Mouse (Mus musculus) MEL (cell line): Measurements from ENCODE around the gene Ptges3. TPM values are rescaled to one million over a fixed set of nuclear protein-coding genes. Genes with fewer than 3 reads are reported as not detected.

ENCODE experiments used
- DNase-seq: peaks from one replicate; pipeline ENCODE4 v3.0.0; 2011; ENCODE audit warnings: low read depth, low spot score
- H3K27ac ChIP-seq: 2 replicates; pipeline ENCODE4 v1.5.1; 2012; ENCODE audit warnings: low read depth, mild to moderate bottlenecking, control low read depth, low read length, moderate library complexity; ENCODE audit not compliant: control insufficient read depth
- H3K27me3 ChIP-seq, 2 experiments: fragments of 150-350 bp in 1 of 2; sonication (generic) in 1 of 2; 2 replicates each; pipeline ENCODE4 v1.6.1; 2012; ENCODE audit warnings: low read length in 2 of 2, mild to moderate bottlenecking in 2 of 2, improper control_type of control experiment in 1 of 2, moderate library complexity in 1 of 2; ENCODE audit not compliant: insufficient read depth in 2 of 2, control insufficient read depth in 1 of 2
- H3K36me3 ChIP-seq, 2 experiments: 2 replicates each; pipeline ENCODE4 v1.6.1; 2012 to 2014; ENCODE audit warnings: low read length in 2 of 2, improper control_type of control experiment in 1 of 2, inconsistent platforms in 1 of 2, mild to moderate bottlenecking in 1 of 2; ENCODE audit not compliant: insufficient read depth in 2 of 2, control insufficient read depth in 1 of 2
- H3K4me1 ChIP-seq, 2 experiments: fragments of 150-350 bp in 1 of 2; sonication (generic) in 1 of 2; 2 replicates each; pipeline ENCODE4 v1.6.1; 2012; ENCODE audit warnings: low read length in 2 of 2, improper control_type of control experiment in 1 of 2, mild to moderate bottlenecking in 1 of 2; ENCODE audit not compliant: insufficient read depth in 2 of 2, control insufficient read depth in 1 of 2
- H3K4me3 ChIP-seq, 2 experiments: fragments of 150-350 bp in 1 of 2; sonication (generic) in 1 of 2; 2 replicates each; pipeline ENCODE4 v1.5.1; 2012; ENCODE audit warnings: low read depth in 2 of 2, low read length in 2 of 2, mild to moderate bottlenecking in 2 of 2, moderate library complexity in 2 of 2, control low read depth in 1 of 2, improper control_type of control experiment in 1 of 2; ENCODE audit not compliant: control insufficient read depth in 1 of 2, insufficient read depth in 1 of 2
- H3K79me2 ChIP-seq: 2 replicates; pipeline ENCODE4 v1.6.1; 2012; ENCODE audit warnings: mild to moderate bottlenecking, low read length, moderate library complexity; ENCODE audit not compliant: control insufficient read depth, poor library complexity, insufficient read depth
- H3K9ac ChIP-seq: 2 replicates; pipeline ENCODE4 v1.6.1; 2012; ENCODE audit warnings: low read depth, mild to moderate bottlenecking, control low read depth, low read length, moderate library complexity; ENCODE audit not compliant: control insufficient read depth, poor library complexity, severe bottlenecking
- H3K9me3 ChIP-seq: fragments of 150-350 bp; sonication (generic); replicated peaks from 2 replicates; pipeline ENCODE4 v1.6.1; 2012; ENCODE audit warnings: mild to moderate bottlenecking, low read length, improper control_type of control experiment, moderate library complexity; ENCODE audit not compliant: insufficient read depth
- BHLHE40 ChIP-seq: IDR thresholded peaks from 2 replicates; pipeline ENCODE4 v1.6.1; 2012; ENCODE audit warnings: low read depth, mild to moderate bottlenecking, inconsistent platforms, low read length, improper control_type of control experiment, borderline replicate concordance
- CHD1 ChIP-seq: IDR thresholded peaks from 2 replicates; pipeline ENCODE4 v1.6.1; 2012; ENCODE audit warnings: low read depth, mild to moderate bottlenecking, inconsistent platforms, low read length, improper control_type of control experiment
- CTCF ChIP-seq, 3 experiments: IDR thresholded peaks in 2 of 3; conservative IDR thresholded peaks in 1 of 3; 2 replicates each; pipeline ENCODE4 v1.5.1; 2011 to 2012; ENCODE audit warnings: low read length in 3 of 3, low read depth in 2 of 3, mild to moderate bottlenecking in 2 of 3, improper control_type of control experiment in 1 of 3, inconsistent platforms in 1 of 3, mixed read lengths in 1 of 3, moderate library complexity in 1 of 3; ENCODE audit not compliant: control insufficient read depth in 1 of 3, insufficient read depth in 1 of 3, poor library complexity in 1 of 3, severe bottlenecking in 1 of 3
- ELF1 ChIP-seq: IDR thresholded peaks from 2 replicates; pipeline ENCODE4 v1.6.1; 2014; ENCODE audit warnings: low read depth, mild to moderate bottlenecking, inconsistent platforms, low read length, improper control_type of control experiment, moderate library complexity
- EP300 ChIP-seq, 2 experiments: IDR thresholded peaks; 2 replicates each; pipeline ENCODE4 v1.6.1; 2011; ENCODE audit warnings: improper control_type of control experiment in 2 of 2, low read length in 2 of 2, low read depth in 1 of 2, mild to moderate bottlenecking in 1 of 2
- ETS1 ChIP-seq: IDR thresholded peaks from 2 replicates; pipeline ENCODE4 v1.6.1; 2012; ENCODE audit warnings: low read depth, mild to moderate bottlenecking, inconsistent platforms, low read length, improper control_type of control experiment, moderate library complexity
- GATA1 ChIP-seq: IDR thresholded peaks from 2 replicates; pipeline ENCODE4 v1.6.1; 2011; ENCODE audit warnings: low read depth, low read length, improper control_type of control experiment
- JUND ChIP-seq: IDR thresholded peaks from 2 replicates; pipeline ENCODE4 v1.6.1; 2011; ENCODE audit warnings: low read depth, mild to moderate bottlenecking, improper control_type of control experiment, low read length
- KAT2A ChIP-seq: conservative IDR thresholded peaks from 2 replicates; pipeline ENCODE4 v1.6.1; 2012; ENCODE audit warnings: low read depth, low read length, improper control_type of control experiment, inconsistent platforms
- MAX ChIP-seq: IDR thresholded peaks from 2 replicates; pipeline ENCODE4 v1.6.1; 2011; ENCODE audit warnings: low read length, improper control_type of control experiment
- MAZ ChIP-seq: IDR thresholded peaks from 2 replicates; pipeline ENCODE4 v1.6.1; 2012; ENCODE audit warnings: low read depth, mild to moderate bottlenecking, inconsistent platforms, low read length, improper control_type of control experiment
- MEF2A ChIP-seq: IDR thresholded peaks from 2 replicates; pipeline ENCODE4 v1.6.1; 2014; ENCODE audit warnings: low read depth, mild to moderate bottlenecking, inconsistent platforms, low read length, improper control_type of control experiment; ENCODE audit not compliant: poor library complexity, insufficient replicate concordance, severe bottlenecking; ENCODE audit errors: extremely low read depth
- MXI1 ChIP-seq: IDR thresholded peaks from 2 replicates; pipeline ENCODE4 v1.6.1; 2011; ENCODE audit warnings: mild to moderate bottlenecking, low read depth, low read length, improper control_type of control experiment
- MYC ChIP-seq: IDR thresholded peaks from 2 replicates; pipeline ENCODE4 v1.6.1; 2011; ENCODE audit warnings: low read depth, mild to moderate bottlenecking, low read length, improper control_type of control experiment, moderate library complexity
- POLR2AphosphoS2 ChIP-seq: IDR thresholded peaks from 2 replicates; pipeline ENCODE4 v1.6.1; 2011; ENCODE audit warnings: low read length, improper control_type of control experiment
- RCOR1 ChIP-seq: IDR thresholded peaks from 2 replicates; pipeline ENCODE4 v1.6.1; 2012; ENCODE audit warnings: low read depth, mild to moderate bottlenecking, inconsistent platforms, low read length, improper control_type of control experiment
- SIN3A ChIP-seq: IDR thresholded peaks from 2 replicates; pipeline ENCODE4 v1.6.1; 2012; ENCODE audit warnings: low read length, improper control_type of control experiment, inconsistent platforms
- TBP ChIP-seq: IDR thresholded peaks from 2 replicates; pipeline ENCODE4 v1.8.0; 2011; ENCODE audit warnings: low read depth, low read length, improper control_type of control experiment
- TCF12 ChIP-seq: IDR thresholded peaks from 2 replicates; pipeline ENCODE4 v1.6.1; 2014; ENCODE audit warnings: low read depth, mild to moderate bottlenecking, inconsistent platforms, low read length, improper control_type of control experiment, moderate library complexity
- USF1 ChIP-seq: IDR thresholded peaks from 2 replicates; pipeline ENCODE4 v1.6.1; 2014; ENCODE audit warnings: low read depth, mild to moderate bottlenecking, inconsistent platforms, low read length, improper control_type of control experiment, moderate library complexity
- ZNF384 ChIP-seq: IDR thresholded peaks from 2 replicates; pipeline ENCODE4 v1.6.1; 2012; ENCODE audit warnings: low read depth, mild to moderate bottlenecking, inconsistent platforms, low read length, improper control_type of control experiment
- polyA plus RNA-seq, 2 experiments: library from polyadenylated mRNA; stranded (reverse) in 1 of 2; unstranded in 1 of 2; fragments of >175 nt in 1 of 2; fragments of >200 nt in 1 of 2; gene quantifications; 2 replicates each; pipeline versions ENCODE4 v1.2.1 to v1.2.4; 2012; ENCODE audit warnings: low replicate concordance in 2 of 2, low read depth in 1 of 2; ENCODE audit not compliant: insufficient read length in 2 of 2, insufficient read depth in 1 of 2, missing spikeins in 1 of 2
- total RNA-seq: library from RNA; depleted of rRNA; stranded (reverse); fragments of 300-350 nt; gene quantifications from 2 replicates; pipeline ENCODE4 v1.2.3, GENCODE M21; 2012

The Ptges3 gene
- total and polyA plus RNA-seq, 3 experiments, result 216 to 627 (median 233) TPM

- no peaks in the 10 kb centered on the region for H3K27me3 ChIP-seq
- H3K9ac ChIP-seq, result peak overlapping the region; percentile 45
- peaks cover 1 to 22% of the 10 kb centered on the region in 2 experiments; a peak in 3 of 4 replicates for H3K36me3 ChIP-seq
- peaks cover 13 to 16% of the 10 kb centered on the region in 2 experiments for H3K4me1 ChIP-seq
- no peaks in the 10 kb centered on the region for H3K9me3 ChIP-seq
- peak overlapping the region; percentile 52 to 71 for H3K4me3 ChIP-seq
- DNase-seq, result peak; percentile 68
- peak overlapping the region; percentile 48 for H3K27ac ChIP-seq
- TF ChIP-seq MYC (0 out of 2 replicates have a peak, but pooled peaks have one; percentile 66), SIN3A (peak; percentile 53), KAT2A (no peak), TCF12 (no peak), EP300 (IDR thresholded peaks at IDR 0.05; ENCODE audit: low read depth in 1 of 2, low read length in 2 of 2) (peak; percentile 49 to 52), MAX (peak; percentile 42; the same call in 1 of the 2 replicates), RCOR1 (peak; percentile 60; the same call in 1 of the 2 replicates), CTCF (IDR thresholded peaks at IDR 0.05 in 2 of 3, conservative IDR thresholded peaks at IDR 0.05 in 1 of 3; ENCODE audit: control insufficient read depth in 1 of 3, insufficient read depth in 1 of 3, low read depth in 2 of 3, low read length in 3 of 3, poor library complexity in 1 of 3, severe bottlenecking in 1 of 3) (no peak), USF1 (no peak), CHD1 (peak; percentile 70; the same call in 1 of the 2 replicates), MXI1 (peak; percentile 55; the same call in 1 of the 2 replicates), TBP (0 out of 2 replicates have a peak, but pooled peaks have one; percentile 13), ELF1 (no peak), ETS1 (peak; percentile 55; the same call in 1 of the 2 replicates), MAZ (peak; percentile 33; the same call in 1 of the 2 replicates), ZNF384 (peak; percentile 85), GATA1 (0 out of 2 replicates have a peak, but pooled peaks have one; percentile 19), JUND (no peak)
- H3K79me2 ChIP-seq, result peaks cover 23% of the 10 kb centered on the region
These were observed 36.4 kb downstream of the Ptges3 start for GRCm38 (mm10) chr10:128095003-128095636.

GRCm38 (mm10) chr10:128096313-128096692 is 37.5 kb downstream of the Ptges3 start:
- DNase-seq, result no peak
- Histone ChIP-seq H3K4me3 (peak overlapping the region; percentile 57), H3K27me3 (no peaks in the 10 kb centered on the region), H3K9ac (peak overlapping the region; percentile 39), H3K4me1 (peaks cover 10 to 16% of the 10 kb centered on the region in 2 experiments), H3K9me3 (no peaks in the 10 kb centered on the region), H3K79me2 (peaks cover 26% of the 10 kb centered on the region), H3K36me3 (peaks cover 0 to 16% of the 10 kb centered on the region in 2 experiments; a peak in 2 of 4 replicates), H3K27ac (no peak overlapping the region)
- TF ChIP-seq BHLHE40, result no peak
- no peak for TF ChIP-seq POLR2AphosphoS2
- no peak for TF ChIP-seq MEF2A
- no peak for TF ChIP-seq TCF12
- no peak for TF ChIP-seq MYC
